Mouse (Mus musculus): Measurements from ENCODE around the gene Hist1h1b.
"Not testable (repeated sequence)": the region's sequence is repeated elsewhere in the genome, so short reads cannot be mapped to it uniquely, and the experiment has no call there.

Hist1h1b gene

GRCm38 (mm10) chr13:21779767-21780731 is at the start of gene Hist1h1b:
Gene Hist1h1b (minus strand): TSS chr13:21780625.
- peak; percentile 88 for DNase-seq

DNA sequence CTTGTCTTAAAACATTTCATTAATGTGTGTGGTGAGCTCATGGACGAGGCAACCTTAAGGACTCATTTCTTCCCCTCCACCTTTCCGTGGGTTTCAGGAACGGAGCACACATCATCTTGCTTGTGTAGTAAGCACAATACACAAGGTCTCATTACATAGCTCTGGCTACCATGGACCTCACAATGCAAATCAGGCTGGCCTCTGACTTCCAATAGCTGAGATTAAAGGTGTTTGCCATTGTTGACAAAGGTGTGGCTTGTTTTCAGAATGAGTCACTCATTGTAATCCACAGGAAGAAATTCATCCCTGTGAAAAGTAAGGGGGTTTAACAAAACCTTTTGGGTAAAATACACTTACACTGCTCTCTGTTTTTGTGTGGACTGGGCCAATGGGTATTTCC is 48.1 kb upstream of the Hist1h1b start:
- no peak for DNase-seq

- not testable (repeated sequence) for DNase-seq
Measured at GRCm38 (mm10) chr13:21820082-21820890, 39.9 kb upstream of the Hist1h1b start.

- DNase-seq = not testable (repeated sequence)
Measured at GRCm38 (mm10) chr13:21812092-21812491, 31.7 kb upstream of the Hist1h1b start.

- DNase-seq = not testable (repeated sequence)
Measured at GRCm38 (mm10) chr13:21811539-21811938, 31.1 kb upstream of the Hist1h1b start, which contains the start of gene Hist1h4m. Gene Hist1h4m (plus strand): TSS chr13:21811746.

DNA sequence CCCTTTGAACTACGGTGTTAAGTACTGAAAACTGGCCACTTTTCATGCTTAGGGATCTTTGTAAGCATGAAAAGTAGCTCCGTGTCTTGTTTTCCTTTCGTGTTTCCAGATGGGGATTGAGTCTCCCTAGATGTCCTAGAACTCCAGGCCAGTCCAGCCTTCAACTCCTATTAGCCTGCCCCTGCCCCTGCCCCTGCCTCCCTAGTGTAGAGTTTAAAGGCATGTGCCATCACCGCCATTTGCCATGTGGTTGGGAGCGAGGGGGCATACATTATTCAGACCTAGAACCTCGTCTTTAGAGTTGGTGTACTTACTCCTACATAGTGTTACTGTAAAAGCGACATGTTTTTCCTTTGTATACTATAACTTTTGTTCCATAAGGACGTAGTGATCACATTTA is 30.6 kb upstream of the Hist1h1b start:
- not testable (repeated sequence) for DNase-seq

DNA sequence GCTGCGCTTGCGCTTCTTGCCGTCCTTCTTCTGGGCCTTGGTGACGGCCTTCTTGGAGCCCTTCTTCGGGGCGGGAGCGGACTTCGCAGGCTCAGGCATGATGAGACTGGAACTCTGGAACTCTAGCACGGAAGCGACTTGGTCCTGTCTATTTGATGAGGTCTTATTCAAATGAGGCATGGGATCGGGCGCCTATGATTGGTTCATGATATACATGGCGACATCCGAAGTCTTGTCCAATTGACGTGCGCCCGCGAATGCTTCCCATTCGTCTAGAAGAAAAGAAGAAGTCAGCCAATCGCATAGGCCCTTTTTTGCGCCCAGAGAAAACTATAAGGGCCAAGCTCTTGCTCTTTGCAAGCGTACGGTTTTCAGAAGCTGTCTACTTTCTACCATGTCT is 29.6 kb upstream of the Hist1h1b start, which contains the start of the genes Hist1h2bq and Hist1h2ao:
Hist1h2bq (minus strand) TSS at position 125 of the 400 bp plus-strand sequence.
Hist1h2ao (plus strand) TSS at position 393 of the 400 bp plus-strand sequence.
- DNase-seq = not testable (repeated sequence)

DNA sequence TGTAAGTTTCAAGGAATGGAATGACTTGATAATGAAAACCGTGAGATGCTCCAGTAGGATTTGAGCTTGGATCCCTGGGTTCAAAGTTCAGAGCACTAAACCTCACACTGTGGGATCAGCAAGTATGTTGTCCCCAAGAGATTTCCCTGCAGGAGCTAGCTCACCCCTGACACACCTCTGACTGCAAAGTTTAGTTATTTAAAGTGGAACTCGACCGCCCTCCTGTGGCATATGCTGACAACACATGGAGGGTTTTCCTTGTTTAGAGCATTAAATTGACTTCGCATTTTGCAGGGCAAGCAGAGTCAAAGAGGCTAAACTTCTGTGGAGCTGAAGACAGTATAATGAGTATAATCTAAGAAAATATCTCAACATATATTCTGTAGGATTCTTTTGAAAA is 22.6 kb upstream of the Hist1h1b start:
- not testable (repeated sequence) for DNase-seq

- DNase-seq = not testable (repeated sequence)
Measured at GRCm38 (mm10) chr13:21797163-21797562, 16.7 kb upstream of the Hist1h1b start.

- no peak for DNase-seq
Measured at GRCm38 (mm10) chr13:21795584-21795983, 15.2 kb upstream of the Hist1h1b start.

DNA sequence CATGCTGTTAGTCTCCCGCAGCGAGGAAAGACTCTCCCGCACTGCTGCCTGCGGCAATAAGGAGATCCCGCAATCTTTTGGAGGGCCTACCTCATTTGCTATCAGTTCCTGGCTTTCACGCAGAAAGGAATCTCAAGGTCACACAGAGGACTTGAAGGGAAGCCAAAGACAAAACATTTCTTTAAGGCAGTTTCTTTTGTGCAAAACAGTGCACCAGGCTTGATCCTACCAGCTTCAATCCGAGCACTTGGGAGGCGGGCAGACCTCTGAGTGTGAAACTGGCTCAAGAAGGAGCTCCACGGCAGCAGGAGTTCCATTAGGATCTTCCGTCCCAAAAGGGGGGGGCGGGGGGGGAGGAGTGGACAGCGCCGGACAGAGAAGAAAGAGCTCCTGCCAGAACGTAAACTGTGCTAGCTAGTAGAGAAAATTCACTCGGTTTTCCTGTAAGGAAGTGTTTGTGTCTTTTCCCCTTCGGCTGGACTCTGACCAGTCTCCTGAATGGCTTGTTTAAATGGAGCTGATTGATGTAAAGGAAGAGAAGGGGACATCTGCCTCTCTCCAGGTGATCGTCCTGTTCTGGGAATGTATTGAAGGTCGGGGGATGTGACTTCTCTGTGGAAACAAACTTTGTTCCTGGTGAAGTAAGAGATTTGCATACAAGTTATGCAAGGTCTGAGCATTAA is 10.3 kb upstream of the Hist1h1b start:
- DNase-seq = no peak

DNA sequence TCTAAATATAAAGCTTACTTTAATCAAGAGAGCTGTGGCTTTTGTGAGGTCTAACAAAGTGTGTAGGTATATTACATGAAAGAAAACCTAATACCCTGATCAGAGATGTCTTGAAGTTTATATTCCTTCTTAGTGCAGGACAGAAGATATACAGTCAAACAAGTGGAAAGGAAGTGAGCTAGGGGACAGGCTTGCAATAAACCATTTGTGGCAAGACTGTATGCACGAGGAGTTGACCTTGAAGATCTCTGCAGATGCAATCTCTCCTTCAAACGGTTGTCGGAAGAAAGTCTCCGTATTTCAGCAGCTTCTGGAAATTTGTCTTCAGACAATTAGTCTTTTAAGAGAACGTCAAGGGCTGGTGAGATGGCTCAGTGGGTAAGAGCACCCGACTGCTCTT is 9.5 kb upstream of the Hist1h1b start:
- DNase-seq = no peak

- peak; percentile 30 for DNase-seq
Measured at GRCm38 (mm10) chr13:21787760-21788593, 7.6 kb upstream of the Hist1h1b start.

DNA sequence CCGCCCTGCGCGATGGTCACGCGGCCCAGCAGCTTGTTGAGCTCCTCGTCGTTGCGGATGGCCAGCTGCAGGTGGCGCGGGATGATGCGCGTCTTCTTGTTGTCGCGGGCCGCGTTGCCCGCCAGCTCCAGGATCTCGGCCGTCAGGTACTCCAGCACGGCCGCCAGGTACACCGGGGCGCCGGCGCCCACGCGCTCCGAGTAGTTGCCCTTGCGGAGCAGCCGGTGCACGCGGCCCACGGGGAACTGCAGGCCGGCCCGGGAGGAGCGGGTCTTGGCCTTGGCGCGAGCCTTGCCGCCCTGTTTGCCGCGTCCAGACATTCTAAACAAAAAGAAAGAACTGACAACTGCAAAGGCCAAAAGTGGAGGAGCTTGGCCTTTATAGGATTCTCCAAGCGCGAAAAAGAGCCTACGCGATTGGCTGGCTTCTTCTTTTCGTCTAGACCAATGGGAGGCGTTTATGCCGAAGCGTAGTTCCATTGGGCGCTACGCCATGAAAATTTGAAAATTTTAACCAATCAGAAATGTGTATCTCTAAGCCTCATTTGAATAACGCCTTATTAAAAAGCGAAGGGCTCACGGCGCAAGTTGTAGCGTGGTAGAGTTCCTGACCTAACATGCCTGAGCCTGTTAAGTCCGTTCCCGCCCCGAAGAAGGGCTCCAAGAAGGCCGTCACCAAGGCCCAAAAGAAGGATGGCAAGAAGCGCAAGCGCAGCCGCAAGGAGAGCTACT is 6.6 kb upstream of the Hist1h1b start, which contains the start of the genes Hist1h2an and Hist1h2bp:
Hist1h2an (minus strand) TSS at position 320 of the 731 bp plus-strand sequence.
Hist1h2bp (plus strand) TSS at position 563 of the 731 bp plus-strand sequence.
- peak; percentile 99 for DNase-seq

DNA sequence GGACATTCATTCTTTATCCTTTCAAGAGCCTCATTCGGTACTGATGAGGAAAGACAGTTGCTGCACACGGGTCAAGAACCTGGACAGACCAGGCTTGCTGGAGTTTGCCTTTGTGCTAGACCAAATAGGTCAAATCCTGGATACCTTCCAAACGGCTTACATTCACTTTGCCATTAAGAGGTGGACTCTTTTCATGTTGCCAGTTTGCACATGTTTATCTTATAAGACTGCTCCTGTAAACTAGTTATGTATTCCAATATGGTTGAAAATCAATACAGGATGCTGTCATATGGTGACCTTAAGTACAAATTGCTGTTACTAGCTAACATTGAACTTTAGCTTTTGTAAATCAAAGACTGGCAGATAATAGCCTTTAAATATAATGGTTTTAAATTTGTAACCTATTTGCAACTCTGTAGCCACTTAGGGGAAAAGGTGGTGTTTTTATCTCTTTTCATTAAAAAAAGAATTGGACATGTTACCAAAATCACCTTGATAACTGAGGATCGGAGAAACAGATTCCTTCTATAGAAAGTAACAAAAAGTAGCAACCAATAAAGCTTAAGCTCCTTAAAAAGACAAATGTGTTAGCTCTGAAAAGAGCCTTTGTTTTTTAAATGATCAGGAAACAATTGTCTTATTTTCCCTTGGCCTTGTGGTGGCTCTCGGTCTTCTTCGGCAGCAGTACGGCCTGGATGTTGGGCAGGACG is 5.9 kb upstream of the Hist1h1b start:
- DNase-seq = peak; percentile 53

GRCm38 (mm10) chr13:21784311-21784710 is 3.9 kb upstream of the Hist1h1b start:
- DNase-seq = no peak

DNA sequence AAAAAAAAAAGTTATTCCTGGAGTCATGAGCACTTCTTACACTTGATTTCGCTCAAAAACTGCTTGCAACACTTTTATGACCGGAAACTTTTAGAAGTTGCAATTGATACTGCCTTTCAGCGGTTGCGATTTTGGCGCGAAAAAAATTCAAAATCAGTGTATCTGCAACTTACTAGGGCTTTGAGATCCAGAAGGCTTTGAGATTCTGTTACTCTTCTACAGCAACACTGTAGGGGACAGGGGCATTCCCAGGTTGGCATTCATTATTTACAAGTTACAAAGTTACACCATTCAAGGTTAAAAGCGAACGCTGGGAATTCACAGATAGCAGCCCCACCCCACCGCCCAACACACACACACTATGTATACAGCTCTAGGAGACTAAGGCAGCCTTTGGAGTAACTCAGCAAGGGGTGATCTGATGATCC is 3.3 kb upstream of the Hist1h1b start:
- DNase-seq = peak; percentile 80

- peak; percentile 95 for DNase-seq
Measured at GRCm38 (mm10) chr13:21783255-21783617, 2.8 kb upstream of the Hist1h1b start, which contains the start of gene Hist1h3i. Gene Hist1h3i (minus strand): TSS chr13:21783370.

- peak; percentile 65 for DNase-seq
Measured at GRCm38 (mm10) chr13:21782361-21783254, 2.2 kb upstream of the Hist1h1b start.
